Mouse (Mus musculus) midbrain, embryonic 10.5 days (tissue): Measurements from ENCODE around the gene Skap1. TPM values are rescaled to one million over a fixed set of nuclear protein-coding genes. Genes with fewer than 3 reads are reported as not detected.

Experiments used
- DNase-seq: peaks from one replicate; pipeline ENCODE4 v3.0.0-alpha.2; 2017; ENCODE audit warnings: low spot score
- H3K27ac ChIP-seq: fragments of 300-500 bp; sonication (generic); replicated peaks from 2 replicates; pipeline ENCODE4 v1.5.1; 2016; ENCODE audit warnings: mild to moderate bottlenecking
- H3K27me3 ChIP-seq: fragments of 300-500 bp; sonication (generic); 2 replicates; pipeline ENCODE4 v1.6.1; 2016; ENCODE audit warnings: low read depth, mild to moderate bottlenecking; ENCODE audit not compliant: poor library complexity, severe bottlenecking
- H3K36me3 ChIP-seq: fragments of 300-500 bp; sonication (generic); 2 replicates; pipeline ENCODE4 v1.6.1; 2016; ENCODE audit warnings: mild to moderate bottlenecking, moderate library complexity
- H3K4me1 ChIP-seq: fragments of 300-500 bp; sonication (generic); 2 replicates; pipeline ENCODE4 v1.6.1; 2016
- H3K4me3 ChIP-seq: fragments of 300-500 bp; sonication (generic); 2 replicates; pipeline ENCODE4 v1.5.1; 2016; ENCODE audit warnings: mild to moderate bottlenecking, moderate library complexity
- H3K9me3 ChIP-seq: fragments of 300-500 bp; sonication (generic); replicated peaks from 2 replicates; pipeline ENCODE4 v1.6.1; 2016; ENCODE audit warnings: mild to moderate bottlenecking
- WGBS: fragments of 180-500 bp; shearing (Covaris S2); methylation state at CpG from one replicate; pipeline ENCODE4 v1.1.7; 2016; 5-methylcytosine and 5-hydroxymethylcytosine counted together
- polyA plus RNA-seq: library from polyadenylated mRNA; unstranded; fragments of >200 nt; fragmentation: Nextera tagmentation; extraction: Ambion mirVana; gene quantifications from 2 replicates; pipeline ENCODE4 v1.2.1, GENCODE M21; 2016

The Skap1 gene
- polyA plus RNA-seq, 1 experiment from 2014 or later = 1.8 TPM

DNA sequence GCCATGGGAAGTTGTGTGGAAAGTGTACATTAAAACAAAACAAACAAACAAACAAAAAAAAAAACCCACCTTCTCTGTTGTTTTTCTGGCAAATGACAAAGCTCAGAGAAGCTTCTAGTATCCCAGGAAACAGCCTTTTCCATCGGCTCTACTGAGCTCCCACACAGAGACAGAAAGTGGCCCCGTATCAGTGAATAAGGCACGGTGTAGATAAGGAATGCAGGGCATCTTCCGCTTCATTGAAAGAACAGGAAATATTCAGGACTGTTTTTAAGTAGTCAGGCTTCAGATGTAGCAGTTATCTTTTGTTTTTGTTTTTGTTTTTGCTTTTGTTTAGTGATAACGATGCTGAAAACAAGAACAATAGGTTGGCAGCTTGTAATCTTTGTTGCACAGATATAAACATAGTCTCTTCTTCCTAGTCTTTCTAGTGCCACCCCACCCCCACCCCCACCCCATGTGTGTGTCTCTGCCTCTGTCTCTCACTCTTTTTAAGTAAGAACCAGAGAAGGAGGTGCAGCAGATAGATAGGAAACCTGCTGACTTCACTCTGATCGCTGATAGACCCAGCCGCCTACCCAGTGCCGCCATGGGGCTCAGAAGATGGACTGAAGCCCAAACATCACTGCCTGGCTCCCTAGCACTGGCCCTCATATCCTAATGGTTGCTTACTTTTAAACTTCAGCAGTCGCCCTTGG is 3.8 kb downstream of the Skap1 start:
- H3K36me3 ChIP-seq = no peaks in the 10 kb centered on the region
- H3K9me3 ChIP-seq = no peaks in the 10 kb centered on the region
- H3K4me1 ChIP-seq = peaks cover 22% of the 10 kb centered on the region
- H3K4me3 ChIP-seq = no peak overlapping the region
- H3K27me3 ChIP-seq = peaks cover 30% of the 10 kb centered on the region
- 69% methylated on average over 9 of the region's 9 CpGs for WGBS
- H3K27ac ChIP-seq = no peak overlapping the region
- DNase-seq = no peak

DNA sequence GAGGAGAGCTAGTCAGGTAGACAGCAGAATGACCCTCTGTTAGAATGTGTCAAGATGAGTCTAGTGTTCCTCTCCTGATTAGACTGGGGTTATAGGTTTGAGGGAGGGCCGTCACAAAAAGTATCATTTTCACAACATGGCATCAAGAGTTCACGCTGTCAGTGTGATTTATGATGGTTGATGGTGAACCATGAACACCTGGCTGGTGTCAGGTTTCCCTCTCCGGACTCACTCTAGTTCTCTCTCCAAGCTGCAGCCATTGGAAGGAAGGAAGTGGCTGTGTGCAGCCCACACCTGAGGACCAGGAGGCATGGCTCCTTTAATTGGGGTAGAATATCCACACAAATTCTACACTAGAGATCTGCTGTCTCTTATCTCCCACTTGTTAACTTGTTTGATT is 18.3 kb downstream of the Skap1 start:
- WGBS = 88% methylated on average over 3 of the region's 3 CpGs
- DNase-seq = no peak
- Histone ChIP-seq H3K4me3 (no peak overlapping the region), H3K4me1 (no peaks in the 10 kb centered on the region), H3K27ac (no peak overlapping the region), H3K9me3 (no peaks in the 10 kb centered on the region), H3K36me3 (no peaks in the 10 kb centered on the region), H3K27me3 (no peaks in the 10 kb centered on the region; the same call in 1 of the 2 replicates)

DNA sequence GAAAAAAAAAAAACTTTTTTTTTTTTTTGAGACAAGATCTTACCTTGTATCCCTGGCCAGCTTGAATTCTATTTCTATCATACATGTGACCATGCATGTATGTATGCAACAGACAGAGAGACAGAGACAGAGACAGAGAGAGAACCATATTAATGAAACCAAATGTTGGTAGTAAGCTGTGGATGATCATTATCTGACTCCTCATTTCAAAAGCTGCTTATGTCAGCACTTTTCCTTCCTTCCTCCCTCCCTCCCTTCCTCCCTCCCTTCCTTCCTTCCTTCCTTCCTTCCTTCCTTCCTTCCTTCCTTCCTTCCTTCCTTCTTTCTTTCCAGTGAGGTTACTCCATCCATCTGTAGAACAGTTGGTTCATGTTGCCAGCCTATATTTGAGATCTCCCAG is 18.8 kb downstream of the Skap1 start:
- Histone ChIP-seq H3K27me3 (no peaks in the 10 kb centered on the region; the same call in 1 of the 2 replicates), H3K9me3 (no peaks in the 10 kb centered on the region), H3K4me1 (no peaks in the 10 kb centered on the region), H3K36me3 (no peaks in the 10 kb centered on the region), H3K27ac (no peak overlapping the region), H3K4me3 (no peak overlapping the region)
- DNase-seq = no peak

DNA sequence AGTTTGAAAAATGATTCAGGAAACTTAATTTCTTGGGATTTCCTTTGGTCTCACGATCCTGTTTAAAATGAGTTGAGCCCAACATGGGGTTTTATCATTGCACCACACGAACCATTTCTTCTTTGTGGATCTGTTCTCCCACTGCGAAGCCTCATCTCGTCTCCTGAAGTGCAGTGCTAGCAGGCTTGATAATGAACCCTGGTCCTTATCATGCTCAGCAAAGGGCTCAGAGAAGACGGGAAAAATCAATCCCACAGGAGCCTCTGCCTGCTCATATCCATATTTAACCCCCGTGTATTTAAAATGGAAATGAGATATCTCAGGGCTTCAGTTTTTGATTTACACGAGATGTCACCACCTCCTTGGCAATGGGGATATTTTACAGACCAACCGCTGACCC is 34.1 kb downstream of the Skap1 start:
- Histone ChIP-seq H3K9me3 (no peaks in the 10 kb centered on the region), H3K36me3 (no peaks in the 10 kb centered on the region), H3K27me3 (peaks cover 26% of the 10 kb centered on the region), H3K27ac (no peak overlapping the region), H3K4me3 (no peak overlapping the region), H3K4me1 (peaks cover 24% of the 10 kb centered on the region)
- DNase-seq = no peak
- WGBS = 78% methylated on average over 8 of the region's 8 CpGs

DNA sequence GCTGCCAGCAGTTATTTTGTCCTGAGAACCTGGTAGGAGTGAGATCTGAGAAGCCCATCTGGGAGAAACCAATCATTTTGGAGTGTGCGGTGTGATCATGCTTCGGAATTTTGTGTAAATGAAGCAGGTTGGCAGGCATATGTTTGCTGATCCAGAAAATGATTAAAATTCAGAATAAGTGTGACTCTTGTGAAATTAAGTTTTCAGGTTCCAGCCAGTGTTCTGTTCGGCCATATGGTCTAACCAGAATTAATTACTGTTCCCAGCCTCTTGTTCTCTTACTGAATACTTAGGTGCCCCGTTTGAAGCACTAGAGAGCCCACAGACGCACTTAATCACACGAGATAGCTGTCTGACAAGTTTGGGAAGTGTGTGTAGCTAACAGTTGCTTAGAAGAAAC is 36.6 kb downstream of the Skap1 start:
- no peak overlapping the region for H3K27ac ChIP-seq
- no peak overlapping the region for H3K4me3 ChIP-seq
- WGBS = 77% methylated on average over 6 of the region's 6 CpGs
- H3K4me1 ChIP-seq = peaks cover 33% of the 10 kb centered on the region
- peaks cover 33% of the 10 kb centered on the region for H3K27me3 ChIP-seq
- H3K36me3 ChIP-seq = no peaks in the 10 kb centered on the region
- DNase-seq = no peak
- H3K9me3 ChIP-seq = no peaks in the 10 kb centered on the region

DNA sequence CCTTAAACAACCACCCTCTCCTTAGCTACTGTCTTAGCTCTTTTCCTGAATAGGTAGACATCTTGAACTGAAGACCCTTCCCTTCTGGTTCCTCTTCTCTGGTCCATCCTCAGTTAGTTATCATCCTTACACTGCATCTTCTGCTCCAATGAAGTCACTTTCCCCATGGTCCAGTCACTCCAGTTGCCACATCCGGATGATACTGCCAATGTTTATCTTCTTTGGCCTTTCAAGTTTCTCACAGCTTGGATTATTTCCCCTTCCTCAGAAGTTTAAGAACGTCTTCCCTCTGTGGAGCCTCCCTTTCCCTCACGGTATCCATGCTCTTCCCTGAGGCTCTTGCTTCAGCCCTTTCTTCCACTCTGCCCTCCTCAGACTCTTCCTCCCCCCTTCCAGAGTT is 38.6 kb downstream of the Skap1 start:
- Histone ChIP-seq H3K4me3 (no peak overlapping the region), H3K27me3 (peaks cover 33% of the 10 kb centered on the region), H3K36me3 (no peaks in the 10 kb centered on the region), H3K27ac (no peak overlapping the region), H3K9me3 (no peaks in the 10 kb centered on the region), H3K4me1 (peaks cover 22% of the 10 kb centered on the region)
- no peak for DNase-seq
- WGBS = 76% methylated on average over 3 of the region's 3 CpGs

DNA sequence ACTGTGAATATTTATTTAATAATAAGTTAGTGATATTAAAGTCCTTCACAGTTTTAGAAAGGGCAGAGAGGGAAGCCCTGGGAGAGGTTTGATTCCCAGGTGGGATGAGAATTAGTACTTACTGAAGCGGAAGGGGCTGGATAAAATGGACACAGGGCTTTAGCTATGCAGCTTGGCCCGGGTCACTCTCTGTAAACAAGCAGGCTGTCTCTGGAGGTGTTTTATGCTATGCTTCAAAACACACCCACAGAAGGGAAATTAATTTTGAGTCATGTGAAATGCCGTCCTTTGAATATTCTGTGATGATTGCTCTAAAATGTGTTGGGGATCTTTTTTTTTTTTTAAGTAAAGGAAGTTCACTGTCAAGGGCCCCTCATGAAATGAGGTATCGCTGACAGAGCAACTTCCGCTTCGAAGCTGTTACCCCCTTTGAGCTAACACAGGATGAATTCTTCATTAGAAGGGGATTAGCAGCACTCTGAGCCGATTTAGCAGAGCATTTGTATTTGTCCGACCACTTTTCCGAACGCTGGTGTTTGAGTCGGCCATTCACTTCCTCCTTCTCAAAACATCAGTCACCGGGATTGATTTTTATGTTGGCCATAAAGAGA is 40.2 kb downstream of the Skap1 start:
- no peaks in the 10 kb centered on the region for H3K9me3 ChIP-seq
- H3K27ac ChIP-seq = no peak overlapping the region
- H3K36me3 ChIP-seq = no peaks in the 10 kb centered on the region
- 42% methylated on average over 12 of the region's 12 CpGs for WGBS
- peak; percentile 19 for DNase-seq
- peaks cover 33% of the 10 kb centered on the region for H3K27me3 ChIP-seq
- H3K4me1 ChIP-seq = peaks cover 15% of the 10 kb centered on the region; the same call in 1 of the 2 replicates
- H3K4me3 ChIP-seq = no peak overlapping the region

DNA sequence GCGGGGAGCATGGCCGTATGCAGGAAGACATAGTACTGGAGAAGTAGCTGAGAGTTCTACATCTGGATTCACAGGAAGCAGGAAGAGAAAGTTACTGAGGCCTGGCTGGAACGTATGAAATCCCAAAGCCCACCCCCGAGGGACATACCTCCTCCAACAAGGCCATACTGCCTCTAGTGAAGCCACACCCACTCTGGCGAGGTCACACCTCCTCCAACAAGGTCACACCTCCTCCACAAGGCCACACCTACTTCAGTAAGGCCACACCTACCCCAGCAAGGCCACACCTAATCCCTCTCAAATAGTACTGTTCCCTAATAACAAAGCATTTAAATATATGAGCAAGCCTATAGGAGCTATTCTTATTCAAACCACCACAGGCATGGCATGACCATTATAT is 41.4 kb downstream of the Skap1 start:
- Histone ChIP-seq H3K9me3 (no peaks in the 10 kb centered on the region), H3K27ac (no peak overlapping the region), H3K27me3 (peaks cover 28% of the 10 kb centered on the region)

DNA sequence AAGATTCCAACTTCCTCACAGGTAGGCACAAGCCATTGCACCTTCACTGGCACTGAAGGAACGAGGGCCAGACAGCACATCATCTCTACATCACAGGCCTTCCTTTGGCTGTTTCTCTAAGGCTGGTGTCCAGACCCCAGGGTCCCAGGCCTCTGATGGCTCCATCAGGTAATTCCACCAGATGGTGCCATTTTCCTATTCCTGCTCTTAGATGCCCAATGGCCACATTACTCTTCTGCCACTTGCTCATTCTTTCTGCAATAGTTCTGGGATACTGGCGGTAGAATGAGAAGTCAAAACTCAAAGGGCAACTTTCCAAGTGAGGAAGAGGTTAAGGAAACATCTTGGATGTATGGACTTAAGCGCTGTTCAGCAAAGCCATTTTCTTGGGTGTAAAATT is 50.8 kb downstream of the Skap1 start:
- no peak overlapping the region for H3K4me3 ChIP-seq
- 88% methylated on average over 3 of the region's 3 CpGs for WGBS
- H3K36me3 ChIP-seq = no peaks in the 10 kb centered on the region
- no peaks in the 10 kb centered on the region for H3K4me1 ChIP-seq
- peaks cover 3% of the 10 kb centered on the region; the same call in 1 of the 2 replicates for H3K27me3 ChIP-seq
- no peaks in the 10 kb centered on the region for H3K9me3 ChIP-seq
- H3K27ac ChIP-seq = no peak overlapping the region
- DNase-seq = no peak

More for the DNA sequence above, 41.4 kb downstream of the Skap1 start:
- Histone ChIP-seq H3K4me1 (peaks cover 15% of the 10 kb centered on the region; the same call in 1 of the 2 replicates), H3K4me3 (no peak overlapping the region), H3K36me3 (no peaks in the 10 kb centered on the region)
- DNase-seq = no peak
- WGBS = 82% methylated on average over 5 of the region's 5 CpGs

DNA sequence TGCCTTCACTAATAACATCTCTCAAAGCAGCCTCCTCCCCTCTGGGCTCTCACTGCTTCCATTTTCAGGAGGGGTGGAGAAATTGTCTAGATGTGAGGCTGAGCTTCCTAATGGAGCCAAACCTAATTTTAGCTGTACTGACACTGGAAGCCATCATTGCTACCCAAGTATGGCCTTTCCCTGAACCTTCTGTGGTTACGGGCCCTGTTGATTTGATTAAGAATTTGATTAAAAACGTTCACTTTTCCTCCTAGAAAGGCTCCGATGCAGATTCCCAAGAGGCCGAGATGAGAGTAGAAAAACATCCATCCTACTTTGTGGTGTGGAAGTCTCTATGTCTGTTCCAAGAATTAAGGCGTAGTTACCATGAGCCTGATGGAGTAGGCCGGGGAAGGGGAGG is 60.1 kb downstream of the Skap1 start:
- Histone ChIP-seq H3K4me3 (no peak overlapping the region), H3K27me3 (no peaks in the 10 kb centered on the region), H3K9me3 (no peaks in the 10 kb centered on the region), H3K27ac (no peak overlapping the region), H3K4me1 (no peaks in the 10 kb centered on the region), H3K36me3 (no peaks in the 10 kb centered on the region)
- WGBS = 90% methylated on average over 6 of the region's 6 CpGs
- DNase-seq = no peak

DNA sequence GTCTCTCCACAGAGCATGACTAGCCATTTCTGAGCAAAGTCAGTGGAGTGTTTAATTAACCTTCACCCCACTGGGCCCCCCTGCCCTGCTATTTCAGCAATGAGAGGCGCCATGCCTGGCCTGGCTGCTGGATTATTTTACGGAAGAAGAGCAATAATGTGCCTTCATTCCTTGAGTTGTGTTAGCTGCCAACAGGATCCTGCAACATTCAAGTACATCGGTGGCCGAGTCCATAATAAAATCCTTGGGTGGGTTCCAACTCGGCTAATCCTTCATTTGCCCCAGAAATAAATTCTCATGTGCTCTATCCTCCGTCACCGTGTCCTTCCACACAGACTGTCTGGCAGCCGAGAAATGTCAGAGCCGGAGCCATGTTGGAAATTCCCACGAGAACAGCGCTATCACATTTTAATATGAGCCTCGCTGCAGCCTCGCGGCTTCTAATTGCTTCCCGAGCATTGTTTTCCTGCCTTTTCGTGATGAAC is 61.8 kb downstream of the Skap1 start:
- Histone ChIP-seq H3K4me3 (no peak overlapping the region), H3K27ac (peak overlapping the region; percentile 13; the same call in 1 of the 2 replicates), H3K27me3 (no peaks in the 10 kb centered on the region), H3K4me1 (no peaks in the 10 kb centered on the region), H3K9me3 (no peaks in the 10 kb centered on the region), H3K36me3 (no peaks in the 10 kb centered on the region)
- no peak for DNase-seq
- WGBS = 93% methylated on average over 16 of the region's 16 CpGs

DNA sequence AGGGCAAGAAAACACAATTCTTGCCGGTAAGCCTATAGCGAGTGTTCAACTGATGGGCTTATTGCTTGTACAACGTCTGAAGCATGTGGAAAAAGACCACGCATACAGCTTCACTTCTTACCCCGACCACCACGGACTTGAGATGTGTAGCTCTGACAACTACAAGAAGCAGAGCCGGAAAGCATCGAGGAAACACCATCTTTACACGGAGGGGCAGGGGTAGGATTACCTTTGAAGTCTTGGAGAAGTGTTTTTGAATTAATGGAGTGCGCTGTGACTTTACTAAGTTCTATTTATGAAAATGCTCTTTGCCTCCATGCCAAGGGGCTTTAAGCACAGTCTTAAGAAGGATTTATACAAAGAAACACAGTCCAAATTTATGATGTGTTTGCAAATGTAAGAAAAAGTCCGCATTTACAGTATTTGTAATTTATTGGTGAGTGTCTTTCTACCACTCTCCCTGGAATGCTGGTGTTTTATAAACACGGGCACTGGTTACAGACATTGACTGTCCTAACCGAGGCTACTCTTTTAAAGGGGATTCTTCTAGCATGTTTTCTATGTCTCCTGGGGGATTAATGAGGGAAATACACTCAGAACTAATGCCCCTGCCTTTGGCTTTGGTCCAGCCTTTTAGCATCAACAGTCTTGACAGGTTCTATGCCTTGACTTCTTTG is 67.5 kb downstream of the Skap1 start:
- DNase-seq = no peak
- no peaks in the 10 kb centered on the region for H3K9me3 ChIP-seq
- no peak overlapping the region for H3K4me3 ChIP-seq
- no peaks in the 10 kb centered on the region for H3K4me1 ChIP-seq
- H3K27ac ChIP-seq = no peak overlapping the region
- WGBS = 82% methylated on average over 13 of the region's 13 CpGs
- peaks cover 5% of the 10 kb centered on the region for H3K27me3 ChIP-seq
- no peaks in the 10 kb centered on the region for H3K36me3 ChIP-seq

DNA sequence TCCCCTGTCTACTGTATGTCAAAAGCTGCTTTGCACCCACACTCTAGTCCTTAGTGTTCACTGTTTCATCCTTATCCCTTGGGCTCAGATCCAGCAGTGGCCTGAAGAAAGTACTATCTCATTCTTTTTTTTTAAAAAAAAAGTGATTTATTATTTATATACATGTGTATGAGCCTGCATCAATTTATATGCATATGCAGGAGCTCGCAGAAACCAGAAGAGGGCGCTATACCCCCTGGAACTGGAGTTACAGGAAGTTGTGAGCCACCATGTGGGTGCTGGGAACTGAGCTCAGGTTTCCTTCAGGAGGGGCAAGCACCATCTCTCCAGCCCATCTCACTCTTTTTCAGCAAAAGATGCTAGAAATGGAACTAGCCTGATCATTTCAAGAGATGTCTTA is 70.1 kb downstream of the Skap1 start:
- Histone ChIP-seq H3K27ac (no peak overlapping the region), H3K36me3 (no peaks in the 10 kb centered on the region), H3K4me1 (no peaks in the 10 kb centered on the region), H3K27me3 (peaks cover 30% of the 10 kb centered on the region), H3K4me3 (no peak overlapping the region), H3K9me3 (no peaks in the 10 kb centered on the region)
- no peak for DNase-seq
- 71% methylated on average over 2 of the region's 2 CpGs for WGBS
